Mouse (Mus musculus) lung, embryonic 14.5 days (tissue): ENCODE data around the gene Iars2. TPM values are rescaled to one million over a fixed set of nuclear protein-coding genes. Genes with fewer than 3 reads are reported as not detected.

Source experiments
- ATAC-seq: fragments of 200-750 bp; cut with Nextera tagmentation; 2 replicates; pipeline ENCODE4 v1.8.0; 2017; ENCODE audit warnings: mild to moderate bottlenecking, moderate TSS enrichment, moderate library complexity; ENCODE audit not compliant: insufficient read depth
- DNase-seq: peaks from one replicate; pipeline ENCODE4 v3.0.0-alpha.2; 2015
- H3K27ac ChIP-seq: fragments of 300-500 bp; sonication (generic); 2 replicates; pipeline ENCODE4 v1.5.1; 2014; ENCODE audit warnings: low read depth, mild to moderate bottlenecking, moderate library complexity
- H3K27me3 ChIP-seq: fragments of 300-500 bp; sonication (generic); 2 replicates; pipeline ENCODE4 v1.6.1; 2014; ENCODE audit warnings: low read length, control low read depth; ENCODE audit not compliant: insufficient read depth
- H3K36me3 ChIP-seq: fragments of 300-500 bp; sonication (generic); 2 replicates; pipeline ENCODE4 v1.6.1; 2014; ENCODE audit warnings: control low read depth; ENCODE audit not compliant: insufficient read depth
- H3K4me1 ChIP-seq: fragments of 300-500 bp; sonication (generic); 2 replicates; pipeline ENCODE4 v1.6.1; 2014; ENCODE audit warnings: antibody characterized with exemption, control low read depth; ENCODE audit not compliant: insufficient read depth
- H3K4me2 ChIP-seq: fragments of 300-500 bp; sonication (generic); 2 replicates; pipeline ENCODE4 v1.6.1; 2014; ENCODE audit warnings: mild to moderate bottlenecking
- H3K4me3 ChIP-seq: fragments of 300-500 bp; sonication (generic); 2 replicates; pipeline ENCODE4 v1.5.1; 2014; ENCODE audit warnings: low read depth, low read length
- H3K9ac ChIP-seq: fragments of 300-500 bp; sonication (generic); 2 replicates; pipeline ENCODE4 v1.6.1; 2014
- H3K9me3 ChIP-seq: fragments of 300-500 bp; sonication (generic); 2 replicates; pipeline ENCODE4 v1.6.1; 2016; ENCODE audit warnings: low read depth, low read length, control low read depth
- CTCF ChIP-seq: IDR thresholded peaks from 2 replicates; pipeline ENCODE4 v1.5.1; 2016; ENCODE audit warnings: antibody characterized with exemption, low read depth
- WGBS: fragments of 180-500 bp; shearing (Covaris S2); extraction: QIAGEN DNeasy Blood & Tissue Kit; methylation state at CpG from one replicate; pipeline ENCODE4 v1.1.7; 2014; 5-methylcytosine and 5-hydroxymethylcytosine counted together
- polyA plus RNA-seq: library from polyadenylated mRNA; unstranded; fragments of >200 nt; fragmentation: Nextera tagmentation; extraction: Ambion mirVana; gene quantifications from 2 replicates; pipeline ENCODE4 v1.2.1, GENCODE M21; 2014

Gene Iars2
- 32.0 and 33.5 TPM in 2 replicates for polyA plus RNA-seq

DNA sequence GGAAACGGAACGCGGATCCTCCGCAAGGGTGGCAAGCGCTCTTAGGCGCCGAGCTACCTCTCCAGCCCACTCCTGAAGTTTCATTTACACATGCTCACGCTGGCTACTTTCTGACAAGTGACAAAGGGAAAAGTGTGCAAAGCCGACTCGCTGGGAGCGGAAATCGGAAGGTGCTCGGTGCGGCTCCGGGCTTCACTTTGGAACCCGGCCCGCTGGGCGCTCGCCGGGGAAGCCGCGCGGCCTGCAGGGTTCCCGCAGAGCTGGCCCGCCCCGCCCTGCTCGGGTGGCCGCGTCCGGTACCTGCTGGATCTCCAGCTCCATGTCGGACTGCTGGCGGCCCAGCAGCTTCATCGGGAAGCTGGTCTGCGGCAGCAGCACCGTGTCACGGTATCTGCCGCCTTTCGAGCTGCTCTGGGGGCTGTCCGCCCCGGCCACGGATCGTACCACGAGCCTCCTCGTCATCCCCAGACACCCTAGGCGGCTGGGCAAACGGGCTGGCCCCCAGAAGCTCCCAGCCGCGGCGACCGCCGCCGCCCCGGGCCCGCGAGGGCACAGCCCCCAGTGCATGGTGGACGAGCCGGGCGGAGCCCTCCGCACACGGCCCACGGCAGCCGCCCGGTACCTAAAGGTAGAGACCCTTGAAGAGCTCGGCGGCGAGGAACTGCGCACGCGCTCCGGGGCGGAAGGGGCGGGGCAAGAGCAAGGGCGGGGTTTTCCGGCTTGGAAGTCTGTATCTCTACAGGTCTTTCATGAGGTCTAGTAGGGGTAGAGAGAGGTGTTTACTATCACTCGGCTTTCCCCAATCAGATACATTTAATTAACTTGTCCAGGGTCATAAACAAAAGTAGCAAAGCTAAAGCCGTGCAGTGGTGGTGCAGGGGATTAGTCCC lies at the start of gene Iars2:
TSS of gene Iars2 (minus strand) at position 676 of the 890 bp plus-strand sequence.
- no peaks in the 10 kb centered on the region for H3K4me1 ChIP-seq
- H3K4me2 ChIP-seq: peak within 1 kb of the TSS; percentile 72
- WGBS: under 1% methylated on average over 76 of the region's 76 CpGs
- H3K4me3 ChIP-seq: peak within 1 kb of the TSS; percentile 91
- H3K9me3 ChIP-seq: no peaks in the 10 kb centered on the region
- no peak for TF ChIP-seq CTCF
- H3K27ac ChIP-seq: peak within 1 kb of the TSS; percentile 94
- ATAC-seq (peak; percentile 85), DNase-seq (peak; percentile 92)
- H3K9ac ChIP-seq: peak within 1 kb of the TSS; percentile 88
- peaks cover 30% of the 10 kb centered on the region for H3K36me3 ChIP-seq
- H3K27me3 ChIP-seq: no peaks in the 10 kb centered on the region

DNA sequence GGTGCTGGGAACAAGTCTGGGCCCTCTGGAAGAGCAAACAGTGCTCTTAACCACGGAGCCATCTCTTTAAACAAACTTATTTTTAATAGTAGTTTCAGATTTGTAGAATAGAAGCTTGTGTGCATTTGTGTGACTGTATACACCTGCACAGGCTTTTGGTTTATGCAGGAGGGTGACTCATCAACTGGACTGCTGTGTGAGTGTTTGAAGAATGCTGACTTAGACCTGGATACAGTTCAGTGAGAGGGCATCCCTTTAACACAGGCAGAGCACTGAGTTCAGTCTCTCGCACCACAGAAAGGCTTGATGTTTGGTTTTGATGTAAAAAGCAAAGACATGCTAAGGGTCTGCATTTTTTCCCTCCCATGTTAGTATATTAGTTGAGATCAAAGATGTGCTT lies 48.2 kb upstream of the Iars2 start:
- Histone ChIP-seq H3K4me1 (no peaks in the 10 kb centered on the region), H3K4me2 (no peak overlapping the region), H3K9me3 (no peaks in the 10 kb centered on the region), H3K27ac (no peak overlapping the region), H3K4me3 (no peak overlapping the region), H3K36me3 (peaks cover 95% of the 10 kb centered on the region), H3K27me3 (no peaks in the 10 kb centered on the region), H3K9ac (no peak overlapping the region)
- ATAC-seq (no peak), DNase-seq (no peak)
- TF ChIP-seq CTCF: no peak
- 88% methylated on average over 2 of the region's 2 CpGs for WGBS

DNA sequence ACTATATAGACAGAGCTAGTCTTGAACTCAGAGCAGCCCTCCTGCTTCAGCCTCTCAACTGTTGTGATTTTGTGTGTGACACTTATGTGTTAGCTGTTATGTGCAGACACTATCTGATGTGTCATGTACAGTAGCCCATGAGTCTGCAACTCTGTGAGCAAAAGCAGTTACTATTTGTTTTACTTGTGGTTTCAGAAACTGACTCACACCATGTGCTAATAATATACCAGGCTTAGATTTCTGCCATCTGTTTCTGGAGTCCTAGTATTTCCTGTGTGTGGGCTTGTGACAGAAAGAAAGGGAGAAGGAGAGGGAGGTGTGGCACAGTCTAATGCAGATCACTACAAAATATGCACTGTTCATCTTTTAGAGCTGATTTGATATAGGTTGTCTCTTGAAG lies 47.2 kb upstream of the Iars2 start:
- TF ChIP-seq CTCF: no peak
- Histone ChIP-seq H3K36me3 (peaks cover 97% of the 10 kb centered on the region), H3K9me3 (no peaks in the 10 kb centered on the region), H3K9ac (no peak overlapping the region), H3K4me3 (no peak overlapping the region), H3K4me1 (no peaks in the 10 kb centered on the region), H3K4me2 (no peak overlapping the region), H3K27me3 (no peaks in the 10 kb centered on the region), H3K27ac (no peak overlapping the region)
- DNase-seq (no peak), ATAC-seq (no peak)

DNA sequence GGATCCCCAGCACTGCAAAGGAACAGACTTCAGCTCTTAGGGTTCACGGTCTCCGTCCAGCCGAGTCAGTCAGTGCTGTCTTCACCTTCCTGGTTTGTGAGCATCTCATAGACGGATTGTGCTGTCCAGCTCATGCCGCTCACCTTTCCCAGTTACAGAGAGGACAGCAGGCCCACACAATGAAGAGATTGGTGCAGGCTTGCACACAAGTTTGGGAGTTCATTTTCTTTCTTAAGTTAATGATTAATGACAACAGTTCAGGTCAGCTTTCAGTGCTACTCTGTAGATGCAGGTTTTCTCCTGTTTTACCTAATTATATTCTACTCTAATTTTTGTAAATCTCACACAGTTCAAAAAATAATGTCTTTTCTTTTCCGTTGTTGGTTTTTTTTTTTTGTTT lies 40.8 kb upstream of the Iars2 start:
- no peak overlapping the region for H3K4me2 ChIP-seq
- peaks cover 76% of the 10 kb centered on the region for H3K36me3 ChIP-seq
- no peak for ATAC-seq

DNA sequence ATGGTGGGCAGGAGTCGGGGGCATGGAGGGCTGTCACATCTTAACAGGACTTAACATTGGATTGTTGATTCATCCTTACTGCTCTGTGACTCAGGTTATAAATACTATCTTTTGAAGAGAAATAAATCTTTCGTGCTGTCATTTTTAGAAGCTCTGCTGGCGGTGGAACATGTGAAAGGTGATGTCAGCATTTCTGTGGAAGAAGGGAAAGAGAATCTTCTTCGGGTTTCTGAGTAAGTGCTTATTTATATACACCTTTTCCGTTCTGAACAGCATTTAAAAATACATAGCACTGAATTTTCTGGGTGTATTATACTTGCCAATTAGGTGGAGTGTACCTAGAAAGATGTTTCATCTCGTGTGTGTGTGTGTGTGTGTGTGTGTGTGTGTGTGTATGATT lies 38.2 kb upstream of the Iars2 start:
- Histone ChIP-seq H3K4me1 (peaks cover 9% of the 10 kb centered on the region; the same call in 1 of the 2 replicates), H3K4me2 (no peak overlapping the region), H3K9ac (no peak overlapping the region), H3K27me3 (no peaks in the 10 kb centered on the region), H3K36me3 (peaks cover 52% of the 10 kb centered on the region), H3K4me3 (no peak overlapping the region), H3K9me3 (no peaks in the 10 kb centered on the region), H3K27ac (no peak overlapping the region)
- no peak for TF ChIP-seq CTCF
- ATAC-seq (no peak), DNase-seq (no peak)
- 88% methylated on average over 6 of the region's 6 CpGs for WGBS

More for the DNA sequence above, 40.8 kb upstream of the Iars2 start:
- WGBS: 93% methylated on average over 6 of the region's 6 CpGs
- TF ChIP-seq CTCF: no peak
- H3K9me3 ChIP-seq: no peaks in the 10 kb centered on the region
- DNase-seq: no peak
- H3K4me1 ChIP-seq: 0 out of 2 replicates have a peak, but pooled peaks cover 3% of the 10 kb centered on the region
- H3K4me3 ChIP-seq: no peak overlapping the region
- H3K27ac ChIP-seq: no peak overlapping the region
- H3K9ac ChIP-seq: no peak overlapping the region
- no peaks in the 10 kb centered on the region for H3K27me3 ChIP-seq

DNA sequence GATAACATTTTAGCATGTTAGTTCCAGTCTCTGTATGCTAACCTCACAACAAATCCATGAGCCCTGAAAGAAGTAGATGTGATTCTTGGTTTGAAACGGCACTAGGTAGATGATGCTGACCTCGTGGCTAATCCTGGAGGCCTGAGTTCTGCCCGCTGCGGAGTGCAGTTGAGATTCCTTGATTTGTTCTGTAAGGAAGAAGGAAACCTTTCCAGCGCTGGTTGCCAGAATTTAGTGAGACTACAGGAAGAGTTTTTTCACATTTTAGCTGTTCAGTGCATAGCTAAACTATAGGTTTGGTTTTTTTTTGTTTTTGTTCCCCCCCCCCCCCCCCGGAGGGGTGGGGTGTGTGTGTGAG lies 35.0 kb upstream of the Iars2 start:
- Histone ChIP-seq H3K27ac (no peak overlapping the region), H3K4me2 (peak overlapping the region; percentile 92), H3K9ac (peak overlapping the region; percentile 91), H3K9me3 (no peaks in the 10 kb centered on the region), H3K4me3 (peak overlapping the region; percentile 99), H3K36me3 (peaks cover 26% of the 10 kb centered on the region), H3K4me1 (peaks cover 9% of the 10 kb centered on the region; the same call in 1 of the 2 replicates), H3K27me3 (no peaks in the 10 kb centered on the region)
- WGBS: 41% methylated on average over 6 of the region's 6 CpGs
- ATAC-seq: no peak
- TF ChIP-seq CTCF: no peak
- no peak for DNase-seq

DNA sequence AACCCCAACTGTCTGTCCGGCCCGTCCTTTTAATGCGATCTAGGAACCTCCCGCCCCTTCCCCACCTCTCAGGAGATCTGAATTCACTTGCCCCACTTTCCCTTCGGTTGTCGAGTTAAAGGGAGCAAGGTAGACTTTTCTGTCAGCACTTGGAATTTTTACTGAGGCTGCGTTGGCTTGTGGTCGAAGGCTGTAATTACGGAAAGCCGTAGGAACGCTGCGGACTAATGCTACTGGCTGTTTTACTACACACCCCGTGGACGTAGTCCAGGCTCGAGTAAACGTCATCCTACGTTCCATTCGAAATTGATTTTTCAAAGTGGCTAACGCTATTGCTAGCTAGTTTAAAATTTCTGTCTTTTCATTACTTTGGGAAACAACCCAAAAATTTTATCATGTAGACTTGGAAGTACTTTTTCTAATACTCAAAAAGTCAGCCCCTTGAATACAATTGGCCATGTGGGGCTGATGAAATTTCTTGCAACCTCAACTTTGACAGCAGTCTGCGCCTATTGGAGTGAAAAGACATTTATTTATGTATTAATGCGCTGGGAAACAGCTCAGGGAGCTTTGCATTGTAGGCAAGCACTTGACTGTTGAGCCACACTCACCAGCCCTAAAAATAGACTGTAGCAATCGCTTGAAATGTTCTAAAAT lies 34.5 kb upstream of the Iars2 start:
- Histone ChIP-seq H3K9me3 (no peaks in the 10 kb centered on the region), H3K27ac (peak overlapping the region; percentile 95), H3K27me3 (no peaks in the 10 kb centered on the region), H3K9ac (peak overlapping the region; percentile 91), H3K36me3 (peaks cover 22% of the 10 kb centered on the region), H3K4me1 (peaks cover 9% of the 10 kb centered on the region; the same call in 1 of the 2 replicates), H3K4me2 (peak overlapping the region; percentile 92), H3K4me3 (peak overlapping the region; percentile 99)
- under 1% methylated on average over 22 of the region's 22 CpGs for WGBS
- ATAC-seq: peak; percentile 65
- DNase-seq: peak; percentile 83
- TF ChIP-seq CTCF: no peak
